Mouse (Mus musculus): Measurements from ENCODE around the gene Foxd2.

Foxd2 gene

GRCm38 (mm10) chr4:114909602-114910484, 1.2 kb upstream of the Foxd2 start:
- peak in 1 of 2 experiments; percentile 59 for DNase-seq

DNA sequence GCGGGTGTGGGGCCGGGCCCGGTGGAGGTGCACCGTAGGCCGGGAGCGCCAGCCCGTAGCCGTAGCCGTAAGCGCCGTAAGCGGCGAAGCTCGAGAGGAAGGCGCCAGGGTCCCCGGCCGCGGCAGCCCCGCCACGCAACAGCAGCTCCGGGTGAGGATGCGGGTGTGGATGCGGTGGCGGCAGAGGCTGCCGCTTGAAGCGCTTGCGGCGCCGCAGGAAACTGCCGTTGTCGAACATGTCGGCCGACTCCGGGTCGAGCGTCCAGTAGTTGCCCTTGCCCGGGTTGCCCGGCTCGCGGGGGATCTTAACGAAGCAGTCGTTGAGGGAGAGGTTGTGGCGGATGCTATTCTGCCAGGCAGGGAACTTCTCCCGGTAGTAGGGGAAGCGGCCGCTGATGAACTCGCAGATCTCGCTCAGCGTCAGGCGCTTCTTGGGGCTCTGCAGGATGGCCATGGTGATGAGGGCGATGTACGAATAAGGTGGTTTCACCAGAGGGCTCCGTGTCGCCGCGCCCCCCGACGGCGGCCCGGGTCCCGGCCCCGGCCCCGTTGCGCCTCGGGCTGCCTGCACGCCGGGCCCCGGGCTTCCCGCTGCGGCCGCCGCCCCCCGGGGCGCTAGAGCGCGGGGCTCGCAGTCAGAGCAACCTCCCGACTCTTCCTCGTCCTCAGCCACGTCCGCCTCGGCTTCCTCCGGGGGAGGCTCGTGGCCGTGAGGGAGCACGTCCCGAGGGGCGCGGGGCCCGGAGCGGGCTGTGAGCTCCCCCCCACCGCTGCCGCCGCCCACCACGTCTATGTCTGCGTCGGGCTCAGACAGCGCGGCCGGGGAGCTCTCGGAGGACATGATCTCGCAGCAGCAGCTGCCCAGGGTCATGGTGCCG, 483 bp downstream of the Foxd2 start:
- peak in 1 of 2 experiments; percentile 39 for DNase-seq

GRCm38 (mm10) chr4:114907056-114907917, 1.4 kb downstream of the Foxd2 start:
- DNase-seq: peak in 1 of 2 experiments; percentile 10

DNA sequence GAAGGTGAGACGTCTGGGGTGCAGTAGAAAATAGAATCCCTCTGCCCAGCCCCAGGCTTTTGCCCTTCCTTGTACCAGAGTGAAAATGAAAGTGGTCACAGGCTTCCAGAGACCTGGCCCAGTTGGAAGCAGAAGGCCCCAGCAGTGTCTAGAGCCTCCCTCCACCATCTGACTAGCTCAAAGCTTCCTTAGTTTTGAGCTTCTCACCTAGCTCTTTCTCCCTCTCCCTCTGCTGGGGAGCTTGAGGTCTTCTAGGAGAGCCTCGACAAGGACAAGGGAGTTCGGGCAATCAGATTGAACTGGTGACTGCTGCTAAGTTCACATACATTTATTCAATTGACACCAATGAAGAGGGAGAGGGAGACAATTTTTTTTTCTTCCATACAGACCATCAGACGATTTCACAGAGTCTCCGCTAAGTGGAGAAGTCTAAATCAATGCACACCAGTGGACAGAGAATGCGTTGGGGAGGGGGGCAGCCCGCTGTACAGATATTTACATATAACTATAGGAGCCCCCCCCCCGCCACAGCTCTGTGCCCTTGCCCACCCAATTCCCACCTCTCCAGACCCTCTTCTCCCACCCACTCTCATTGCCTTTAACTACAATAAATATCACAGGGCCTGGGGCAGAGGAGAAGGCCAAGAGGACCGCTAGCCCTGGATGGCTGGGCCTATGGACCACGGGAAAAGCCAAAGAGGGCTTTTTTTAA, 2.5 kb downstream of the Foxd2 start:
- no peak for DNase-seq

DNA sequence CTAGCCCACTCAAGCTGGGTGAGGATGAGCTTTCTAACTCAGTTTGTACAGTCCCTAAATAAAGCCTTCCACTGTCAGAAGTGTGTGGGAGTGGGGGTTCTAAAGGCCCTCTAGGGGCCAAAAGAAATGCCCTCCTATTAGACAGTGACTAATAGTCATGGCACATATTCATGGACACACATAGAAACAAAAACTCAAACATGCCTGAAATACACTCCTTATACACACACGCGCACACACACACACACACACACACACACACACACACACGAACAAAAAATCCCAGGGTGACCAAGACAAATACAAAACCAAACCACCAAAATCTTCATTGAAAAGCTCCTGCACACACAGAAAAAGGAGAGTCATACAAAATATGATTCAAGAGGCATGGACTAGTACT, 3.2 kb downstream of the Foxd2 start:
- DNase-seq: no peak

GRCm38 (mm10) chr4:114903422-114903782, 5.3 kb downstream of the Foxd2 start:
- peak in 1 of 2 experiments; percentile 9 for DNase-seq

GRCm38 (mm10) chr4:114902641-114903421, 5.8 kb downstream of the Foxd2 start:
- peak in 1 of 2 experiments; percentile 11 for DNase-seq

GRCm38 (mm10) chr4:114901643-114902351, 6.9 kb downstream of the Foxd2 start:
- peak in 1 of 2 experiments; percentile 26 for DNase-seq

DNA sequence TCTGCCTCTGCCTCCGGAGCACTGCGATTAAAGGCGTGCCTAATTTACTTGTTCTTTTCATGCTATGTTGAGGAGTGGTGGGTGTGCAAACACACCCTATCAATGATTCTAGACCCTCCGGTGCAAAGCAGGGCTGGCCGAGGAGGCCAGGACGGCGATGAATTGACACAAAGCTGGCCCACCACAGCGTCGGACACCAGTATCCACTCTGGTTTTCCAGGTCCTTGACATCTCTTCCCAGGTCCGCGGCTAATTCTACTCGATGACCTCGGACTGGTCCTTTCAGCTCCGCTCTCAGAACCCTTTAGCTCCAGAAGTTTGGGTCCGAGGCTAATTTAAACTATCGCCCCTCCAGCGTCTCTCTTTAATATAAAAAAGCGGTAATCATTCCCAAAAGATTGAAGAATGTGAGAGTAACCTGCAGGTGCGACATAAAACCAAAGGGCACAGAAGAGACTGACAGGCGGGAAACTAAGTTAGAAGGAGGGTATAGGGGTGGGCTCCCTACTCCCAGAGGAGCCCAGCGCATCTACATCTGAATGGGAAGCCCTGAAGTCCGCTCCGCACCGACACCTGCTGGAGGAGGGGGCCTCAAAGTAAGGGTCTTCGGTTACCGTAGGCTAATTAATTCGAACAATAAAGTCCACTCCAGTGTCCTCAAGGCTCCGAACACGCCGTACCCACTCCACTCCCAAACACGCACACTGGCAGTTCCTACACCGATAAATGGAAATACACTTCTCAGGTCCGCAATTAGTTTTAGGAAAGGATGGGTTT, 7.6 kb downstream of the Foxd2 start:
- DNase-seq: no peak

- DNase-seq: no peak
These were observed 8.8 kb downstream of the Foxd2 start for GRCm38 (mm10) chr4:114899885-114900284.

DNA sequence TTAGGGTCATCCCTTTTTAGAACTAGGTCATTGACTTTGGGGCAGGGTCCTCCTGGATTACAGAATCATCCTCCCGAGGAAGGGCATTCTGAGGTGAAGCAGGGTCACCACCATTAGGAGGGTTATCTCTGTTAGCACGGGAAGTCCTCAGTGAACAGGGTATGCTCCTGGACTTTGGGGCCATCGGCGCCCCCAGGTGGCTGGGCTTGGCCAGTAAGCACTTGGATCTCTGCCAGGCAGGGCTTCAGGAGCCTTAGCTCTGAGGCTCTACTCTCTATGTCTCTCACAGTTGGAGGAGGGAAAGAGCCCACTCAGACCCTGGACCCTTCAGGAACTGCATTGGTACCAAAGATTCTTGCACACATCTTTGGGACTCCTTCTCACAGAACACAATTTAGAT, 10.8 kb downstream of the Foxd2 start:
- peak; percentile 44 to 61 for DNase-seq

DNA sequence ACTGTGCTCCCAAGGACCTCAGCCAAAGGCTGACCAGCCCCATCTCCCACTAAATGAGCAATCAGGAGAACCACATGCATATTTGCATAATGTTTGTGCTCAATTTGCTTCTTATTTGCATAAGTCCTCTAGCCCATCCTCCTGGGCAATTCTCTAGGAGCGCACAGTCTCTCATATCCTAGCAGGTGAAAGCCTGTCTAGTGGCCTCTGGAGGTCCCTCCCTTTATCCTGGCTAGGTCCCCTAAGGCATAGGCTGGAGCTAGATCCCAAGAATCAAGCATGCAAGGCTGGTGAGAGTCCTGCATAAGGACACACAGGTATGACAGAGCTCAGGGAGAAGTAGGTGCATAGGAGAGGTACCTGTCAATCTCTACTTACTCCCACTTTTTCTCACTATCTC, 26.4 kb downstream of the Foxd2 start:
- DNase-seq: no peak

GRCm38 (mm10) chr4:114876441-114876972, 32.2 kb downstream of the Foxd2 start:
- DNase-seq: no peak

DNA sequence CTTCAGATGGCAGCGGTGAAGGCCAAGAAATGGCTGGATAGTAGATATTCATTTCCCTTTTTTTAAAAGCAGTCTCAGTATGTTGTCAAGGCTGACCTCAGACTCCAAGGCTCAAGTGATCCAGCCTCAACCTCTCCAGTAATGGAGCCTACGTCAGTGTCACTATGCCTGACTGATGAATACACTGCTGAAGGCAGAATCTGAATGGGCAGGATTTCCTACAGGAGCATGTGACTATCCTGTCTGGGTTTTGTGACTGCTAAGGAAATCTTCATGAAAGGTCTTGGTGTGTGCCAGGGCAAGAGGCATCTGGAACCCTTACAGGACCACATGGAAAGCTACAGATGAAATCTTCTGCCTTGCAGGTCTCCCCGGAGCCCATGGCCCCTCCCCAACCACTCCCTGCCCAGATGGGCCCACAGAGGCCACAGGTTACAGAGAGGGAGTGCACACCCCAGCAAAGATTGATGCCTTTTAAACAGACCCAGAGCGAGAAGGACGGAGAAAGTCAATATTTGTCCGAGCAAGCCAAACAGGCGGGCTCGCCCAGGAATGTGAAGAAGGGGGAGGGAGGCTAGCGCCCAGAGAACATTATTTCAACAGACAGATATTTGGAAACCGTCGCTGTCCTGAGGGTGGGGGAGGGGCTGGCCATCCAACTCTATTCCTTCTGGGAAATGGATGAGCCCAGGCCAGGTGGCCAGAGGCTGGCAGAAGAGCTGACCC, 38.7 kb downstream of the Foxd2 start:
- DNase-seq: peak; percentile 42 to 58

DNA sequence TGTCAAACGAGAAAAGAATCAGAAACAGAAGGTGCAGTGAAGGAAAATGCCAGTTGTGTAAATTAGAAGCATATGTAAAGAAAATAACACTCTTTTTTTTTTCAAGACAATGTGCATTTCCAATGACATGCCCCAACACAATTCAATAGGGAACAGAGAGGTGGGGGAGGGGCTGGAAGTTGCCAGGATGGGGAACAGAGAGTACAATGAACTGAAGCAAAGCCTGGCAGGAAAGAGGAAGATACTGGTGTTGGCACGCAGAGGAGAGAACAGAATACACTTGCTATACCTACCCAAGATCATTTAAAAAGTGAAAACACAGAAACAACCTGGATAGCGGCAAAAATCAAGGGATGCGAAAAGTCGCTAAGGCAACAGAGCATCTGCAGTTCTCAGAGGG, 45.5 kb downstream of the Foxd2 start:
- DNase-seq: no peak

DNA sequence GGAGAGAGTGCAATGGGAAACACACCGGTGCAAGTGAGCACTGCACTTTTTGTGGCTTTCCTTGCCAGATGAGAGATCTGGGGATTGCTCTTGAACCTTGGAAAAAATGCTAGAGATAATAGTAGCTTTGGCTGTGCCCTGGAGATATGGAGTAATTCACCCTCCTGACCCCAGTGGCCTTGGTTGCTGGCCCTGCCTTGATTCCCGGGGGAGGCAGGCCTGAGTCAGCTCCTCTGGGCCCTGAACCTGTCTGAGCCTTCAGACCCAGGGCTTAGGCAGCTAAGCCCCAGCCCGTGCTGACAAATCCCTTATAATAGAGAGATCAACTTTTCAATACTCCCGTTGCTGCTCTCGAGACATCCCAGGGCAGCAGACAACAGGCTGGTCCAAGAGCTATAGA, 50.2 kb downstream of the Foxd2 start:
- DNase-seq: no peak

Measured in lung, postnatal 4 days (tissue).